Mouse (Mus musculus) kidney, embryonic 15.5 days (tissue): ENCODE results near the gene Ano8. TPM values are rescaled to one million over a fixed set of nuclear protein-coding genes. Genes with fewer than 3 reads are reported as not detected.
"Not testable (repeated sequence)": the region's sequence is repeated elsewhere in the genome, so short reads cannot be mapped to it uniquely, and the experiment has no call there.

Experiments used
- ATAC-seq: fragments of 200-750 bp; cut with Nextera tagmentation; replicated peaks from 2 replicates; pipeline ENCODE4 v1.8.0; 2017; ENCODE audit warnings: moderate TSS enrichment; ENCODE audit not compliant: low FRiP score
- H3K27ac ChIP-seq: fragments of 300-500 bp; sonication (generic); 2 replicates; pipeline ENCODE4 v1.5.1; 2015; ENCODE audit warnings: mild to moderate bottlenecking, inconsistent platforms
- H3K27me3 ChIP-seq: fragments of 300-500 bp; sonication (generic); 2 replicates; pipeline ENCODE4 v1.6.1; 2015; ENCODE audit warnings: inconsistent platforms
- H3K36me3 ChIP-seq: fragments of 300-500 bp; sonication (generic); 2 replicates; pipeline ENCODE4 v1.6.1; 2015; ENCODE audit warnings: inconsistent platforms
- H3K4me1 ChIP-seq: fragments of 300-500 bp; sonication (generic); 2 replicates; pipeline ENCODE4 v1.6.1; 2015; ENCODE audit warnings: inconsistent platforms
- H3K4me2 ChIP-seq: fragments of 300-500 bp; sonication (generic); 2 replicates; pipeline ENCODE4 v1.6.1; 2015; ENCODE audit warnings: moderate library complexity, mild to moderate bottlenecking, inconsistent platforms
- H3K4me3 ChIP-seq: fragments of 300-500 bp; sonication (generic); replicated peaks from 2 replicates; pipeline ENCODE4 v1.5.1; 2015; ENCODE audit warnings: mild to moderate bottlenecking, inconsistent platforms
- H3K9ac ChIP-seq: fragments of 300-500 bp; sonication (generic); 2 replicates; pipeline ENCODE4 v1.6.1; 2015; ENCODE audit warnings: mild to moderate bottlenecking, inconsistent platforms
- H3K9me3 ChIP-seq: fragments of 300-500 bp; sonication (generic); replicated peaks from 2 replicates; pipeline ENCODE4 v1.6.1; 2016; ENCODE audit warnings: inconsistent platforms
- whole genome bisulfite sequencing: fragments of 180-500 bp; shearing (Covaris S2); methylation state at CpG from one replicate; pipeline ENCODE4 v1.1.7; 2015; ENCODE audit warnings: mixed read lengths; 5-methylcytosine and 5-hydroxymethylcytosine counted together
- polyA plus RNA-seq: library from polyadenylated mRNA; unstranded; fragments of >200 nt; fragmentation: Nextera tagmentation; extraction: Ambion mirVana; gene quantifications from 2 replicates; pipeline ENCODE4 v1.2.1, GENCODE M21; 2015

Gene Ano8
- polyA plus RNA-seq, 1 experiment from 2014 or later: 2.0 TPM

DNA sequence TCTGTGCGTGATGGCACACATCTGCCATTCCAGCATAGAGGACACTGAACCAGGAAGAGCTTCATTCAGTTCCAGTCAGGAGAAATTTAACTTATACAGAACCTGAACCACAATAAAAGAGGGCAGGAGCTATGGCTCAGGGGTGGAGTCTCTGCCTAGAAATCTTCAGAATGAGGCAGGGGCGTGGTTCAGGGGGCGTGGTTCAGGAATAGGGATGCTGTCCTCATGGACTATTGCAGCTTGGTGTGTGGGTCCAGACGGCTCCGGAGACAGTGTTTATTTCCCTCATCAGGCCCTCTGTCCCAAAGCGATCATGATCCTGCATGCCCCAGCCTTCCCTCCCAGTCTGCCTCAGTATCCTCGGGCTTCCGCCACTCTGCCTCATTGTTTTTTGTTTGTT, 31.1 kb downstream of the Ano8 start:
- H3K27me3 ChIP-seq: no peaks in the 10 kb centered on the region
- no peak overlapping the region for H3K27ac ChIP-seq
- no peak for ATAC-seq
- H3K36me3 ChIP-seq: peaks cover 26% of the 10 kb centered on the region
- no peak overlapping the region for H3K9ac ChIP-seq
- no peak overlapping the region for H3K4me3 ChIP-seq
- H3K9me3 ChIP-seq: no peaks in the 10 kb centered on the region
- H3K4me1 ChIP-seq: no peaks in the 10 kb centered on the region; the same call in 1 of the 2 replicates
- WGBS: 74% methylated on average over 8 of the region's 8 CpGs
- no peak overlapping the region for H3K4me2 ChIP-seq

- peaks cover 6% of the 10 kb centered on the region; the same call in 1 of the 2 replicates for H3K36me3 ChIP-seq
- no peak overlapping the region for H3K9ac ChIP-seq
- H3K4me2 ChIP-seq: no peak overlapping the region
- no peak overlapping the region for H3K27ac ChIP-seq
- no peaks in the 10 kb centered on the region for H3K9me3 ChIP-seq
- WGBS: 77% methylated on average over 2 of the region's 2 CpGs
- H3K27me3 ChIP-seq: no peaks in the 10 kb centered on the region
- no peak for ATAC-seq
- no peak overlapping the region for H3K4me3 ChIP-seq
- no peaks in the 10 kb centered on the region; the same call in 1 of the 2 replicates for H3K4me1 ChIP-seq
These were observed 33.1 kb downstream of the Ano8 start for GRCm38 (mm10) chr8:71452669-71453068.

DNA sequence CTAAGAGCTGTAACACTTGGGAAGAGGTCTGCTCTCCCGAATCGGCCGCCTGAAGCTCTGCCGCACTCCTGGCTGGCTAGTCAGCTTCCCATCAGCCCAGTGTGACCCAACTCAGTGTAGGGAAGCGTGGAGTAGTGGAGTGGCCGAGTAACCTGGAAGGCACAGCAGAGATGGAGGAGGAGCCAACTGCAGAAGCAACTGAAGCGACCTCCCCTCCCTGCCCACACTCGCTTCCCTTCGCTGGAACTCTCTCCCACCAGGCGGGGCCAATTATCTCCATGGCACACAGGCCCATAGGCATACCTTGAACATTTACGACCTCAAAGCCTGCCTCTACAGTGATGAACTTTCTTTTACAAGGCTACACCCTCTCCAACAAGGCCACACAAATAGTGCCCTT, 34.0 kb downstream of the Ano8 start:
- no peak overlapping the region for H3K4me2 ChIP-seq
- WGBS: 39% methylated on average over 11 of the region's 11 CpGs
- no peak for ATAC-seq
- H3K4me3 ChIP-seq: no peak overlapping the region
- no peaks in the 10 kb centered on the region for H3K27me3 ChIP-seq
- H3K4me1 ChIP-seq: no peaks in the 10 kb centered on the region
- no peak overlapping the region for H3K27ac ChIP-seq
- H3K9ac ChIP-seq: no peak overlapping the region
- H3K36me3 ChIP-seq: no peaks in the 10 kb centered on the region
- no peaks in the 10 kb centered on the region for H3K9me3 ChIP-seq

DNA sequence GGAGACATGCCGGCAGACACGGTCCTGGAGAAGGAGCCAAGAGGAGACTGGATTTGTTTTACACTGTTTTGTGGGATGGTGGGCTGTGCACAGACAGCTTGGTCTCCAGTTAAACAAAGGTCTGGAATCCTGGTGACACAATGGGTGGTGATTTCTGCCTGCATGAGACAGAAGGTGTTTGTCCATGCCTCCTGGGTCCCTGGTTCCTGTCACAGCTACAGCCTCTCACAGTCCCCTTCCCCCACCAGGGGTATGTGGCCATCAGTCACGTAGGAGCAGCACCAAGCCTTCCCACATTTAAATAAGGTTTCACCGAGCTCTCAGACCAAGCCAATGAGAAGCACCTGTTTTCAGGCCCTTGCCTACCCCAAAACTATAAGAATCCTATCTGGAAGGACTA, 34.4 kb downstream of the Ano8 start:
- H3K27me3 ChIP-seq: no peaks in the 10 kb centered on the region
- no peaks in the 10 kb centered on the region for H3K4me1 ChIP-seq
- no peaks in the 10 kb centered on the region for H3K36me3 ChIP-seq
- no peaks in the 10 kb centered on the region for H3K9me3 ChIP-seq
- no peak overlapping the region for H3K4me2 ChIP-seq
- H3K4me3 ChIP-seq: no peak overlapping the region
- H3K9ac ChIP-seq: no peak overlapping the region
- no peak for ATAC-seq
- WGBS: 70% methylated on average over 4 of the region's 4 CpGs
- H3K27ac ChIP-seq: no peak overlapping the region

GRCm38 (mm10) chr8:71445096-71445495, 40.7 kb downstream of the Ano8 start:
- H3K36me3 ChIP-seq: no peaks in the 10 kb centered on the region
- H3K9ac ChIP-seq: no peak overlapping the region
- no peak overlapping the region for H3K4me2 ChIP-seq
- WGBS: 83% methylated on average over 7 of the region's 7 CpGs
- H3K27me3 ChIP-seq: peaks cover 18% of the 10 kb centered on the region
- H3K27ac ChIP-seq: no peak overlapping the region
- no peaks in the 10 kb centered on the region for H3K4me1 ChIP-seq
- no peak overlapping the region for H3K4me3 ChIP-seq
- H3K9me3 ChIP-seq: no peaks in the 10 kb centered on the region
- ATAC-seq: no peak

GRCm38 (mm10) chr8:71441404-71441803, 44.4 kb downstream of the Ano8 start:
- no peak overlapping the region for H3K4me3 ChIP-seq
- no peaks in the 10 kb centered on the region for H3K4me1 ChIP-seq
- no peak overlapping the region for H3K4me2 ChIP-seq
- H3K36me3 ChIP-seq: no peaks in the 10 kb centered on the region
- WGBS: 0% methylated on average over 7 of the region's 7 CpGs
- no peaks in the 10 kb centered on the region for H3K9me3 ChIP-seq
- H3K27me3 ChIP-seq: peaks cover 27% of the 10 kb centered on the region
- no peak overlapping the region for H3K27ac ChIP-seq
- H3K9ac ChIP-seq: no peak overlapping the region
- ATAC-seq: no peak

GRCm38 (mm10) chr8:71437041-71437440, 48.7 kb downstream of the Ano8 start:
- H3K27ac ChIP-seq: no peak overlapping the region
- WGBS: 46% methylated on average over 3 of the region's 3 CpGs
- no peak for ATAC-seq
- no peaks in the 10 kb centered on the region for H3K36me3 ChIP-seq
- peaks cover 2% of the 10 kb centered on the region; the same call in 1 of the 2 replicates for H3K9me3 ChIP-seq
- no peak overlapping the region for H3K9ac ChIP-seq
- no peak overlapping the region for H3K4me2 ChIP-seq
- no peak overlapping the region for H3K4me3 ChIP-seq
- no peaks in the 10 kb centered on the region for H3K4me1 ChIP-seq
- peaks cover 11% of the 10 kb centered on the region for H3K27me3 ChIP-seq

- not testable (repeated sequence) for H3K4me3 ChIP-seq
These were observed 52.8 kb downstream of the Ano8 start for GRCm38 (mm10) chr8:71432935-71433334.

More at GRCm38 (mm10) chr8:71432935-71433334, 52.8 kb downstream of the Ano8 start:
- not testable (repeated sequence) for H3K4me2 ChIP-seq, H3K9me3 ChIP-seq, H3K27me3 ChIP-seq, H3K4me1 ChIP-seq, H3K9ac ChIP-seq, H3K36me3 ChIP-seq, ATAC-seq, H3K27ac ChIP-seq
- 87% methylated on average over 1 of the region's 1 CpGs for WGBS

Other genes with a start within 250 kb of the Ano8 start
- gene Myo9b, start 213.2 kb downstream of the Ano8 start, polyA plus RNA-seq: 20.6 and 23.6 TPM in 2 replicates
- 50.7 and 55.1 TPM in 2 replicates for gene Haus8, start 213.0 kb downstream of the Ano8 start, polyA plus RNA-seq
- 103 and 105 TPM in 2 replicates for gene Use1, start 119.1 kb downstream of the Ano8 start, polyA plus RNA-seq
- gene Ocel1, start 114.7 kb downstream of the Ano8 start, polyA plus RNA-seq: 6.6 and 7.1 TPM in 2 replicates
- 96.1 and 99.9 TPM in 2 replicates for gene Nr2f6, start 104.0 kb downstream of the Ano8 start, polyA plus RNA-seq
- 19.1 and 22.3 TPM in 2 replicates for gene Ushbp1, start 90.2 kb downstream of the Ano8 start, polyA plus RNA-seq
- 117 and 118 TPM in 2 replicates for gene Babam1, start 89.1 kb downstream of the Ano8 start, polyA plus RNA-seq
- 46.7 and 57.1 TPM in 2 replicates for gene Ankle1, start 80.0 kb downstream of the Ano8 start, polyA plus RNA-seq
- 42.8 and 47.0 TPM in 2 replicates for gene Abhd8, start 22.3 kb downstream of the Ano8 start, polyA plus RNA-seq
- gene Mrpl34, start 21.0 kb downstream of the Ano8 start, polyA plus RNA-seq: 178 and 198 TPM in 2 replicates
- 98.1 and 106 TPM in 2 replicates for gene Dda1, start 16.8 kb downstream of the Ano8 start, polyA plus RNA-seq
- gene Gtpbp3, start 2.1 kb upstream of the Ano8 start, polyA plus RNA-seq: 21.3 and 22.9 TPM in 2 replicates
- gene Plvap, start 25.8 kb upstream of the Ano8 start, polyA plus RNA-seq: 136 and 143 TPM in 2 replicates
- 0.52 and 1.2 TPM in 2 replicates for gene Ccdc194, start 39.7 kb upstream of the Ano8 start, polyA plus RNA-seq
- gene Bst2, start 51.5 kb upstream of the Ano8 start, polyA plus RNA-seq: 50.2 and 53.0 TPM in 2 replicates
- gene Mvb12a, start 57.0 kb upstream of the Ano8 start, polyA plus RNA-seq: 98.3 and 99.8 TPM in 2 replicates
- 10.6 and 12.8 TPM in 2 replicates for gene Tmem221, start 72.9 kb upstream of the Ano8 start, polyA plus RNA-seq
- gene Nxnl1, start 80.6 kb upstream of the Ano8 start, polyA plus RNA-seq: 0.18 and 0.36 TPM in 2 replicates
- 44.5 and 45.3 TPM in 2 replicates for gene Slc27a1, start 82.9 kb upstream of the Ano8 start, polyA plus RNA-seq
- gene Pgls, start 106.2 kb upstream of the Ano8 start, polyA plus RNA-seq: 232 and 247 TPM in 2 replicates
- gene Fam129c, start 111.7 kb upstream of the Ano8 start, polyA plus RNA-seq: 4.7 and 5.6 TPM in 2 replicates
- 67.7 and 78.0 TPM in 2 replicates for gene Colgalt1, start 125.0 kb upstream of the Ano8 start, polyA plus RNA-seq
- gene Unc13a, start 185.8 kb upstream of the Ano8 start, polyA plus RNA-seq: 0.80 and 1.2 TPM in 2 replicates
- 6.3 and 7.2 TPM in 2 replicates for gene Jak3, start 190.3 kb upstream of the Ano8 start, polyA plus RNA-seq
- gene Insl3, start 203.3 kb upstream of the Ano8 start, polyA plus RNA-seq: 1.2 and 1.7 TPM in 2 replicates
- 2.8 and 3.9 TPM in 2 replicates for gene B3gnt3, start 215.8 kb upstream of the Ano8 start, polyA plus RNA-seq
- gene Fcho1, start 239.8 kb upstream of the Ano8 start, polyA plus RNA-seq: 6.3 and 6.5 TPM in 2 replicates